Mouse (Mus musculus): ENCODE measurements at regions not wholly inside any gene's neighbourhood (a gene's known extent, or its start where the extent isn't known, plus 50 kb on each side); places are given as distances from the start of the nearest gene placed in this dataset.

DNA sequence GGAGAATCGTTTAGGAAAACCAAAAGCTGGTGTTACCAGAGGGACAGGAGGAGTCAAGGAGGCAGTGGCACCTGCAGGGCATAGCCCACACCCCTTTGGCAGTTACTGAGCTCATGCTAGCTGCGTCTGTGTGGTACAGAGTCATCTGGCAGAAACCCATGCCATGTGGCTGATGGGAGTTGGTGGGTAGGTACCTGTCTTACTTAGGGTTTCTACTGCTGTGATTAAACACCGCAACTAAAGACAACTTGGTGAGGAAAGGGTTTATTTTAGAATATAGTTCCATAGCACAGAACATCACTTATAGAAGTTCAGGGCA, 79.9 kb downstream of the Fam43a start:
- TF ChIP-seq POLR2A (IDR thresholded peaks at IDR 0.05; ENCODE audit: borderline replicate concordance, low read depth, low read length), result no peak
- no peak for TF ChIP-seq CTCF (IDR thresholded peaks at IDR 0.05; ENCODE audit: low read depth, low read length)

Measured in bone marrow macrophage, adult 2 months (primary cell).